Mouse (Mus musculus) brain, embryonic 14.5 days (tissue): ENCODE results near the gene Celsr2.

ENCODE experiments used
- CTCF ChIP-seq: fragments of 200-500 bp; IDR thresholded peaks from 2 replicates; pipeline ENCODE4 v1.5.1; 2012; ENCODE audit warnings: inconsistent platforms, mild to moderate bottlenecking, moderate library complexity, borderline replicate concordance; ENCODE audit not compliant: insufficient read depth, insufficient read length; ENCODE audit errors: extremely low read depth
- POLR2A ChIP-seq: fragments of 200-500 bp; IDR thresholded peaks from 2 replicates; pipeline ENCODE4 v1.6.1; 2012; ENCODE audit warnings: mild to moderate bottlenecking, inconsistent platforms, borderline replicate concordance; ENCODE audit not compliant: poor library complexity, insufficient read depth, insufficient read length, severe bottlenecking; ENCODE audit errors: extremely low read depth

GRCm38 (mm10) chr3:108355245-108355644, 60.1 kb downstream of the Celsr2 start:
- TF ChIP-seq POLR2A (no peak), CTCF (no peak)
